Mouse (Mus musculus): Measurements from ENCODE around the gene Dgat2.

Gene Dgat2

GRCm38 (mm10) chr7:99191411-99191810, 8.9 kb upstream of the Dgat2 start:
- no peak for DNase-seq

- no peak for DNase-seq
Measured at GRCm38 (mm10) chr7:99189885-99190284, 7.4 kb upstream of the Dgat2 start.

- DNase-seq, result no peak
Measured at GRCm38 (mm10) chr7:99188630-99189029, 6.1 kb upstream of the Dgat2 start.

- DNase-seq, result no peak
Measured at GRCm38 (mm10) chr7:99187451-99187850, 4.9 kb upstream of the Dgat2 start.

GRCm38 (mm10) chr7:99185405-99185804, 2.9 kb upstream of the Dgat2 start:
- DNase-seq, result no peak

- DNase-seq, result no peak
Measured at GRCm38 (mm10) chr7:99183751-99184150, 1.2 kb upstream of the Dgat2 start.

GRCm38 (mm10) chr7:99181619-99182431, 694 bp downstream of the Dgat2 start:
- DNase-seq, result peak; percentile 28

- DNase-seq, result no peak
Measured at GRCm38 (mm10) chr7:99180162-99180561, 2.4 kb downstream of the Dgat2 start.

GRCm38 (mm10) chr7:99179271-99179670, 3.2 kb downstream of the Dgat2 start:
- no peak for DNase-seq

GRCm38 (mm10) chr7:99177386-99177785, 5.1 kb downstream of the Dgat2 start:
- DNase-seq, result no peak

GRCm38 (mm10) chr7:99175666-99176065, 6.9 kb downstream of the Dgat2 start:
- no peak for DNase-seq

- no peak for DNase-seq
Measured at GRCm38 (mm10) chr7:99175118-99175517, 7.4 kb downstream of the Dgat2 start.

- DNase-seq, result no peak
Measured at GRCm38 (mm10) chr7:99174006-99174405, 8.5 kb downstream of the Dgat2 start.

- DNase-seq, result no peak
Measured at GRCm38 (mm10) chr7:99172898-99173297, 9.6 kb downstream of the Dgat2 start.

- no peak for DNase-seq
Measured at GRCm38 (mm10) chr7:99171730-99172463, 10.6 kb downstream of the Dgat2 start.

GRCm38 (mm10) chr7:99170519-99170918, 12.0 kb downstream of the Dgat2 start:
- no peak for DNase-seq

GRCm38 (mm10) chr7:99169717-99170403, 12.7 kb downstream of the Dgat2 start:
- no peak for DNase-seq

- DNase-seq, result no peak
Measured at GRCm38 (mm10) chr7:99168756-99169155, 13.8 kb downstream of the Dgat2 start.

- no peak for DNase-seq
Measured at GRCm38 (mm10) chr7:99167939-99168338, 14.6 kb downstream of the Dgat2 start.

- DNase-seq, result no peak
Measured at GRCm38 (mm10) chr7:99166159-99166558, 16.4 kb downstream of the Dgat2 start.

- DNase-seq, result no peak
Measured at GRCm38 (mm10) chr7:99164873-99165410, 17.6 kb downstream of the Dgat2 start.

- no peak for DNase-seq
Measured at GRCm38 (mm10) chr7:99162462-99162861, 20.1 kb downstream of the Dgat2 start.

- DNase-seq, result no peak
Measured at GRCm38 (mm10) chr7:99161961-99162360, 20.6 kb downstream of the Dgat2 start.
